Mouse (Mus musculus): ENCODE measurements around the gene Jph2. TPM values are rescaled to one million over a fixed set of nuclear protein-coding genes. Genes with fewer than 3 reads are reported as not detected.

Jph2 gene
- polyA plus RNA-seq, 1 experiment: 0.02 TPM

DNA sequence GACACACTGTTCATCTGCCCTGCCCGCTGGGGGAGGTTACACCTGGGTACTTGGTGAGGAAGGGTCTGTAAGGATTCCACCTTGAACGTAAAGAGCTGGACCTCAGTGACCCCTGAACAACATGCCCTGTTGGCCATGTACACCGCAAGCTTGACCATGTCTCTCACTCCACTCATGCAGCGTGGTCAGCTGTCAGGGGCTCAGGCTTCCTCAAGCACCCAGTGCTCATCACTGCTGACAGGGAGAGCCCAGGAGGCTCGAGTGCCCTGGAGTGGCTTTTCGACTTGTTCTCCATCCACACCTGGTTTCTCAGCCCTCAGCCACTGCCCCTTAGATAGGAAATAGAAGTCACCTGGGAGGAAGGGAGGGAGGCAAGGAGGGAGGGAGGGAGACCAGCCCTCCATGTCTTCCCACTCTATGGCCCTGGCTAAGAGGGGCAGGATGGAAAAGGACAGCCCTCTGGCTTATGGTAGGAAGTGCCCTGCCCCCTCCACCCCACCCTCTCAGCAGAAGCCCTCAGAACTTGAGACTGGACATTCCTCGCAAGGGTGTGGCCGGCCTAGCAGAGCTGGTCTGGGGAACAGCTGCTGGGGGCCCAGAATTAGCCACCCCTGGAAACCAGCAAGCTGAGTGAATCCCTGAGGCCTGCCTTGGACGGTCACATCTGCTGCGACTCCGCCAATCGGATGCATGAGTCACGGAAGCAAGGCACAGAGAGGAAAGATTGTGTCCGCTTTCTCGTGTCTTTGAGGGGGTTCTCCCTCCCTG, 11.2 kb downstream of the Jph2 start:
- no peak for TF ChIP-seq GATA1 (IDR thresholded peaks at IDR 0.05; ENCODE audit: low read length)

DNA sequence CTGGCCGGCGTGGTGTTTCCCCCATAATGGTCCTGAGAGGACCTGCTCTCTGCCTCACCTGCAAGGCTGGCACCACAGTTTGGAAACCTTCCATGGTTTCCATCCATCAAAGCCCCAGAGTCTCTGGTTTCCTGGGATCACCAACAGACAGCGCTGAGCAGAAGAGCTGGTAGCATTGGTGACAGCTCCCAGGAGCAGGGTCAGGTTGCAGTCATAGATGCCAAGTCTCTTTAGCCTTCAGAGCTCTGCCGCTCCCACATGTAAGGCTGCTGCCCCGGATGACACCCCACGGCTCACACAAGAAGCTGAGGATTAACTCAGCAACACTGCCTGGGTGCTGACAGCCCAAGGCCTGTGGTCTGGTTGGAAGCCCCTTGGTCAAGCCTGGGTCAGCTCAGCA, 12.7 kb downstream of the Jph2 start:
- no peak for TF ChIP-seq GATA1 (IDR thresholded peaks at IDR 0.05; ENCODE audit: low read length)

DNA sequence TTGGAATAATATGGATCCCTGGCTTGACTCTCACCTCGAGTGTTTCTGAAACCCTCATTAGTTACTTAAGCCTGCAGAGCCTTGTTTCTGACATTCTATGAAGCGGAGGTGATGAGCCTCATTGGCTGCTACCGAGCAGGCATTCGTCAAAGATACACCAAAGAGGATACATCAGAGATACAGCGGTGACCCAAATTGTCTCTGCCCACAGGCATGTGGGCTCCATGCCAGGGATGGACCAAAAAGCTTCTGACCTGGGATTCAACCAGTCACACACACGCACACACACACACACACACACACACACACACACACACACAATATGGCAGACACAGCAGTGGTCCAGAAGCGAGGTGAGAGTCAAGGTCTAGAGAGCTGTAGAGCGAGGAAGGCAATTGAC, 16.5 kb downstream of the Jph2 start:
- TF ChIP-seq GATA1 (IDR thresholded peaks at IDR 0.05; ENCODE audit: low read length): no peak

DNA sequence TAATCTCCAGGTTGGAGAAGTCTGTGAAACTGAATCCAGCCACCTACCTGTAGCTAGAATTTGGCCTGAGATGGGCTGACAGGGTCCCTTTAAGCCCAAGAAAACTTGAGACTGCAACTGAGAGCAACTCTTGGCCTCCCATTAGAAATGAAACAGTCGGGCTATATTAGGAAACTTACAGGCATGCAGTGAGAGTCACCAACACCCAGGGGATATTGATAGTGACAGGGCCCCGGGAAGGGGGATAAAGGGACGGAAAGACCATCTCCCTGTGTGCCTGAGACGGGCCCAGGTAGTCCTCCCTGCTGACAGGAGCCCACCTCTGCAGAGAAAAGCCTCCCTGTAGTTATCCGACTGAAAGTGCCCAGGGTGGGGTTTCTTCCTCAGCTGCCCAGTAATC, 18.4 kb downstream of the Jph2 start:
- TF ChIP-seq GATA1 (IDR thresholded peaks at IDR 0.05; ENCODE audit: low read length): no peak

DNA sequence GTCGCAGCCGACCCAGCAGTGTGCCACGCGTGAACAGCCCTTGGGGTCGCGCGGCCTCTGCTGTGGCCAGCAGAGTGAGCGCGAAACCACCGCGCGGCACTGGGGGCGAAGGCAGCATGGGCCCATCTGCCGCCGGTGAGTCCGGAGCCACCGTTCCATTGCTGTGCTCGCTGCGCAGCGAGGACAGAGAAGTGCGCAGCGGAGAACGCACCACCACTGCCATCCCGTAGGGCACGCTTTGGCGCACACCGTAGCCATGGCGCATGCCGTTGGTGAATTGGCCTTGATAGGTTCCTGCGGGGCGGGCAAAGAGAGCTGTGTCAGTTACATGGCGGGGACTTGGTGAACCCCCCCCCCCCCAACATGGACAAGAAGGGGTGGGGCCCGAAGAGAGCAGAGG, 21.7 kb downstream of the Jph2 start:
- no peak for TF ChIP-seq GATA1 (IDR thresholded peaks at IDR 0.05; ENCODE audit: low read length)

DNA sequence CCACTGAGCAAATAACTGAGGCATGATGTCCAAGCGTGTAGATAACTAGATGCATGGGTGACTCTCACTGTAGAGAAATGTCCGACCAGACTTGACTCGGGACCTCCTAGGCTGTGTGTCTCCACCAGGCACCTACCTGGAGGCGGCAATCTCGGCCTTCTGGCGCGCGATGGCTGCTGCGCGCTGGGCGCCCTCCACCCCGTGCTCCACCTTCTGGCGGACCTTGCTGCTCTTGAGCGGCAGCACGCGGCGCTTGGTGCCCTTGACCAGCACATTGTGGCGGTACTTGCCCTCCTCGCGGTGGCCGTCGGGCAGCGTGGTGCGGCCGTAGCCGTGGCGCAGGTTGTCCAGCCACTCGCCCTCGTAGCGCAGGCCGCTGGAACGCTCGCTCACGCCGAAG, 22.3 kb downstream of the Jph2 start:
- no peak for TF ChIP-seq GATA1 (IDR thresholded peaks at IDR 0.05; ENCODE audit: low read length)

DNA sequence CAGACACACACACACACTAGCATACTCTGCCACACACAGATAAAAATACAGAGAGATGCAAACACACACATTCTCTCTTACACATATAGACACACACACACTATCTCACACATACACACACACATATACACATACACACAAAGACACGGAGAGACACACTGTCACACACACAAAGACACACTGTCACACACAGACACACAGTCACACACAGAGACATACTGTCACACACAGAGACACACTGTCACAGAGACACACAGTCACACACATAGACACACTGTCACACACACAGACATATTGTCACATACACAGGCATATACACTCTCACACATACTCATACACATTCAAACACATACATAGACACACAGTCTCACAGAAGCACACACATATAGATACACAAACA, 25.2 kb downstream of the Jph2 start:
- TF ChIP-seq GATA1 (IDR thresholded peaks at IDR 0.05; ENCODE audit: low read length): no peak

DNA sequence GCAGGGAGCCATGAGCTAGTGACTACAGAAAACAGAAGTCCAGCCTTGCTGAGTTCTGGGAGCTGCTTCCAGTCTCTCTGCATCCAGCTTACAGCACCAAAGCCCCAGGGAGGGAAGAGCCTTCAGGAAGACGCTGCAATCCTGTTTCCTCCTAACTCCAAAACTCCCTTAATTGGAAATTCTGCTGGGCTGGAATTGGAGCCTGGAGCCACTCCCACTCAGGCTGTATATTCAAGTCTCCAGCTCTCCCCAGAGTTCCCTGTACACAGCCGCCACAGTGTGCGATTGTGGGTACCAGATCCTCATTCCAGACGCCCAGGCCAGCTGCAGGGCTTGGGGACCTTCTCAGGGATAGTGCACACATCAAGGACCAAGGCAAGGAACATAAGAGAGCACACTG, 27.6 kb downstream of the Jph2 start:
- no peak for TF ChIP-seq GATA1 (IDR thresholded peaks at IDR 0.05; ENCODE audit: low read length)

DNA sequence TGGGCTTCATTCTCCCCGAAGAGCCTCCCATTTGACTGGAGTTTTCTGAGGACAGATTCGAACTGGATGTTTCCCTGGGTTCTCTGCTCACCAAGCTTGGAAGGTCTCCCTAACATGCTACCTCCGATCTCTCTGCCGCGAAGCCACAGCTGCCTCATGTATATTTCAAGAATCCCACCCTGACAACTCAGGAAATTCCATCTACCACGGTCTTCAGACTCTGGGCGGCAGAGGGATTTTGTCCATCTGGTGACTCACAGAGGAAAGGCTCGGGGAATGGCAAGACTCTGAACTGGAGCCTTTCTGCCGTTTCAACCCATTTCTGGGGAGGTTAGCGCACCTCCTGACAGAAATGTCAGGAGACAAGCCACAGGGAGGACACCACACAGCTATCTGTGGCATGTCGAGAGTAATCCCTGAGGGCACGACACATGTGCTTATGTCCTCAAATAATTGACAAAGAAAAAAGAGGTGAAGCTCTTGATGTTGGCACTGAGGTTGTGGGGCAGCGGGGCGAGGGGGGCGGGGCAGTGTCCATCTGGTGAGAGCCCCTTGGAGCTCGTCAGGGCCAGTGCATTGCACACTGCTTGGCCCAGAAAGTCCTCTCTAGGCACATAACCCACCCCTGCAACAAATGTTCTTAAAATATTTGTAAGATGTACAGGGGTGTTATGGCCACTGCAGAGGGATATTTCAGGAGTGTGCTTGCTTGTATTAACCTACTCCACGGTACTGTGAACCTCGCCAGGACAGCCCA, 32.8 kb downstream of the Jph2 start:
- no peak for TF ChIP-seq GATA1 (IDR thresholded peaks at IDR 0.05; ENCODE audit: low read length)

DNA sequence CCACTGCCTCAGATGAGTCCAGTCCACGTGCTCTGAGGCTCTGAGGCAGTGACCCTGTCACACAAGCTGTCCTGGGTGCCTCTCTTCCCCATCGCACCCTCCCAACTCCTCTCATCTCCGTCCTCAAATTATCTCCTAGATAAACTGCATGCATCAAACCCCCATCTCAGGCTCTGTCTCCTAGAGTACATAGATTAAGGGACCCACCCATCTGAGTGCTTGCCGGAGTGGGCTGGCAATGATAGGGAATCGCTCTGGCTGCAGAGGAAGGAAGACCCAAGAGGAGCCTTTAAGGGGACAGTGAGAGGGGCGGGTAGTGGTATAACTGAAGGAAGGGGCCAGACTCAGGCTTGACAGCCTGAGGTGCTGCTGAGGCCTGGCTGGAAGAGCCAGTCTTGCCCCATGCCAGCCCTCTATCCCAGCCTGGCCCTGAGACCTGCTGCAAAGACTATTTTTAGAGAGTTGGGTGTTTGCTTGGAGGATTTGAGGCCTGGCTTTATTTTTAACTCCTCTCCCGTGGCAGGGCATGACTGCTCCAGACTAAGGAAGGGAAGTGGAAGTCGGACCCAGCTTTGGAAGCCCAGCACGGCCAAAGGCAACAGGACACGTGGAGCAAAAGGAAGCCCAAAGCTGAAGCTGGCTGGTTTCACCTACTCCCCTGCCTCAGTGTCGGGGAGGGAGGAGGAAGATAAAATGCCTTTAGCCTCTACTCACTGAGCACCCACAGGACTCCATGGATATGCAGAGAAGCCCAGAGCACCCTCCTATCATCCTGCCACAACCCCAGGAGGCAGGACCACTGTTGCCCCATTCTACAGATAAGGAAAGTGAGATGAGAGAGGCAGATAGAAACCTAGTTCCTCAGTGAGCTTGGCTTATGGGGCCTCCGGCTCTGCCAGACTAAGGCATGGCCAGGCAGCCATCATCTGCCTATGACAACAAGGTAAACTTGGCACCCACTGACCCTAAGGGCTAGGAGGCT, 34.6 kb downstream of the Jph2 start:
- TF ChIP-seq GATA1 (IDR thresholded peaks at IDR 0.05; ENCODE audit: low read length): peak; percentile 60

DNA sequence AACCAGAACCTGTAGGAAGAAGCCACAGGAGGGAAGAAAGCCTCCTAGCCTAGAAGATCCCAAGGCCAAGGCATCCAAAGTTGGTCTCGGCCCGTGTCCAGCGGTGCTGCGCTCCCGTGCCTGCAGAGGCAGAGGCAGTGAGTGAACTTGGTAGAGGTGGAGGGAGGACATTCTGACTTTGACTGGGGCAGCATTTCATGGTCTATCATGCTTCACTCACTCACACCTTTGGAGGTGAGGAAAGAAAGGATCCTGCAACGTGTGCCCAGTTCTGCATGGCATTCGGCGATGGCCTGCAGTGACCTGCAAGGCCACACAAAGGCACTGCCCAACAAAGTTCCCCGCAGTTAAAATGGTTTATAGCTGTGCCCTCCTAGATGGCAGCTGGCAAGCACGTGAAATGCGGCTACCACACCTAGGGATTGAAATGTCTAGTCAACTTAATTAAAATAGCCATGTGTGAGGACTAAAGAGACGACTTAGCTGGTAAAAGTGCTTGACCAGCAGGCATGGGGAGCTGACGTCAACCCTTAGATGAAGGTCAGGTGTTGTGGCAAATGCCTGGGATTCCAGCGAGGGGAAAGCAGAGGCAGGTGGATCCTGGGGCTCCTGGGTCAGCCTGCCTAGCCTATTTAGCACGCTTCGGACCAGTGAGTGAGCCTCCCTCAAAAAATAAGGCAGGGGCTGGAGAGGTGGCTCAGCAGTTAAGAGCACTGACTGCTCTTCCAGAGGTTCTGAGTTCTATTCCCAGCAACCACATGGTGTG, 36.8 kb downstream of the Jph2 start:
- TF ChIP-seq GATA1 (IDR thresholded peaks at IDR 0.05; ENCODE audit: low read length): no peak

DNA sequence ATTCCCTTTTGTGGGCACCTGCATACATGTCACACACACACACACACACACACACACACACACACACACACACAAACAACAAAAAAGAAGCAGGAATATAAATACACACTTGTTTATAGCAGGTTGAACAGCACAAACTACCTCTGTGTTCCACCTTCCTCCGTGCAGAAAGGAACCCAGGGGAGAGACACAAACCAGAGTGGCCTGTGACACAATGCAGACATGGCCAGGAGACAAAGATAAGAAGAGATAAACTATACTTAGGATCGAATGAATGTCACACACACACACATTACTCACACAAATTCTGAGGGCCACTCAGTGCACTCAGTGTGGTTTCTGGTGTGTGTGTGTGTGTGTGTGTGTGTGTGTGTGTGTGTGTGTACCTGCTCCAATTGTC, 38.5 kb downstream of the Jph2 start:
- TF ChIP-seq GATA1 (IDR thresholded peaks at IDR 0.05; ENCODE audit: low read length): no peak

DNA sequence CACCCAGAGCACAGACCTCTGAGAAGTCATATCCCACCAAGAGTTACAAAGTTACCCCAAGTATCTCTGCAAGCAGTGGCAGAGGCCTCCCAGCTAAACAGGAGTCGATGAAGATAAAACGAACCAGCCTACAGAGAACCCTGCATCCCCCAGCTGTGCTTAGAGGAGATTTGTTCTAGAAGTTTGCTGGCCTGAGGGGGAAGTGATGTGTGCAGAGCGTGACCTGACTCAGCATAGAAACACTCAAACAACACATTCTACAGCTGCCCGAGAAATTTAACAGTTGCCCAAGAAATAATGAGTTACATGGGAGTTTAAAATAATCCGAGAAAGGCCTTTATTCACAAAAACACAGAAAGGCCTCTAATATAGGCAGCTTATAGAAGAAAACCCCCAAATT, 39.1 kb downstream of the Jph2 start:
- no peak for TF ChIP-seq GATA1 (IDR thresholded peaks at IDR 0.05; ENCODE audit: low read length)

DNA sequence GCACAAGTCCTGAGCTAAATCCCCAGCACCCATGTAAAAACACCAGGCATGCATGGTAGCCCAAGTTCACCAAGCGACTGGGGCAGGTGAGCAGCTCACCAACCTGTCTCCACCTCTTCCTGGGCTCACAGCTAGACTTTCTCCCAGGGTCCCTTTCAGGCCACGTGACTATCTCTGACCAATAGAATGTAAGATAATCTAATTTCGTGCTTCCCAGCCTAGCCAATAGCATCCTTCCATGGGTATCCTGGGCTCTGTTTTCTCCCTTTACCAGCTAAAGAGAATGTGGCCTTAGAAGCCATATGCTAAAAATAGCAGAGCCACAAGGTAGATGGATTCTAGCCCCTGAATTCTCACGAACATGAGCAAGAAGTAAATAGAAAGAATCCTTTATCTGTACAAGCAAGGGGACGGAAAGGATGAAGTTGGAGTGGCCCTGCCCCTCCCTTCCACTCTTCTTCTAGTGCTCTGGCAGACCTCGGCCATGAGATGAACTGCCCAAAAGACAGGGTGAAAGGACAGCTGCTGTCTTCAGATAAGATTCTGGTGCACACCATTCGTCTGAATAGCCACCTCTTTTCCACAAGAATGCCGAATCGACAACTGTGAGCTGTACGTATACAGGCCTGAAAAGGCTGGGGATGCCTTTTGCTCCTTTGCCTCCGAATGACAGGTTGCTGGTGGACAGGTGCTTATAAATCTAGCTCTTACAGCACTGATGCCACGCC, 41.5 kb downstream of the Jph2 start:
- TF ChIP-seq GATA1 (IDR thresholded peaks at IDR 0.05; ENCODE audit: low read length): no peak

Data from G1E-ER4 (cell line).